Mouse (Mus musculus) urinary bladder, postnatal 10 days (tissue): ENCODE measurements around the gene Popdc2.

Source experiments
- DNase-seq: peaks from one replicate; pipeline ENCODE4 v3.0.0; 2022; ENCODE audit warnings: low spot score

Gene Popdc2

GRCm38 (mm10) chr16:38376163-38376840 lies 14.3 kb downstream of the Popdc2 start:
- DNase-seq, result no peak

GRCm38 (mm10) chr16:38376841-38377249 lies 14.8 kb downstream of the Popdc2 start:
- DNase-seq, result no peak

GRCm38 (mm10) chr16:38377546-38377945 lies 15.5 kb downstream of the Popdc2 start:
- no peak for DNase-seq

- DNase-seq, result no peak
These were observed 16.6 kb downstream of the Popdc2 start for GRCm38 (mm10) chr16:38378591-38378990.

- no peak for DNase-seq
These were observed 17.1 kb downstream of the Popdc2 start for GRCm38 (mm10) chr16:38379088-38379487.

GRCm38 (mm10) chr16:38379493-38379892 lies 17.5 kb downstream of the Popdc2 start:
- DNase-seq, result no peak

GRCm38 (mm10) chr16:38379926-38380325 lies 17.9 kb downstream of the Popdc2 start:
- DNase-seq, result no peak

- DNase-seq, result no peak
These were observed 21.7 kb downstream of the Popdc2 start for GRCm38 (mm10) chr16:38383683-38384082.

GRCm38 (mm10) chr16:38385184-38385634 lies 23.2 kb downstream of the Popdc2 start:
- DNase-seq, result no peak

GRCm38 (mm10) chr16:38385700-38386099 lies 23.7 kb downstream of the Popdc2 start:
- no peak for DNase-seq

- no peak for DNase-seq
These were observed 25.4 kb downstream of the Popdc2 start for GRCm38 (mm10) chr16:38387389-38387788.

- no peak for DNase-seq
These were observed 26.7 kb downstream of the Popdc2 start for GRCm38 (mm10) chr16:38388757-38389156.

GRCm38 (mm10) chr16:38389284-38389893 lies 27.4 kb downstream of the Popdc2 start:
- DNase-seq, result no peak

GRCm38 (mm10) chr16:38390322-38390721 lies 28.3 kb downstream of the Popdc2 start:
- no peak for DNase-seq

- no peak for DNase-seq
These were observed 30.3 kb downstream of the Popdc2 start for GRCm38 (mm10) chr16:38392126-38392894.

GRCm38 (mm10) chr16:38394191-38394618 lies 32.2 kb downstream of the Popdc2 start:
- DNase-seq, result no peak

GRCm38 (mm10) chr16:38395060-38395730 lies 33.2 kb downstream of the Popdc2 start:
- DNase-seq, result no peak

- DNase-seq, result no peak
These were observed 34.1 kb downstream of the Popdc2 start for GRCm38 (mm10) chr16:38396155-38396554.

- no peak for DNase-seq
These were observed 36.3 kb downstream of the Popdc2 start for GRCm38 (mm10) chr16:38398266-38398665.

- no peak for DNase-seq
These were observed 37.1 kb downstream of the Popdc2 start for GRCm38 (mm10) chr16:38399076-38399475.

- no peak for DNase-seq
These were observed 37.7 kb downstream of the Popdc2 start for GRCm38 (mm10) chr16:38399531-38400231.
